Mouse (Mus musculus) embryonic facial prominence, embryonic 11.5 days (tissue): ENCODE results near the gene Foxred1. TPM values are rescaled to one million over a fixed set of nuclear protein-coding genes. Genes with fewer than 3 reads are reported as not detected.

Source experiments
- ATAC-seq: fragments of 200-750 bp; cut with Nextera tagmentation; replicated peaks from 2 replicates; pipeline ENCODE4 v1.8.0; 2017; ENCODE audit warnings: low read depth; ENCODE audit not compliant: insufficient number of reproducible peaks, low FRiP score, low TSS enrichment
- DNase-seq: peaks from one replicate; pipeline ENCODE4 v3.0.0-alpha.2; 2015; ENCODE audit warnings: low spot score
- H3K27ac ChIP-seq: fragments of 300-500 bp; sonication (generic); replicated peaks from 2 replicates; pipeline ENCODE4 v1.5.1; 2014; ENCODE audit warnings: mild to moderate bottlenecking, low read depth, low read length, control low read depth
- H3K27me3 ChIP-seq: fragments of 300-500 bp; sonication (generic); 2 replicates; pipeline ENCODE4 v1.6.1; 2014; ENCODE audit warnings: mild to moderate bottlenecking, low read length, moderate library complexity, mixed read lengths; ENCODE audit not compliant: control insufficient read depth, insufficient read depth
- H3K36me3 ChIP-seq: fragments of 300-500 bp; sonication (generic); replicated peaks from 2 replicates; pipeline ENCODE4 v1.6.1; 2014; ENCODE audit warnings: low read depth, mild to moderate bottlenecking, low read length, moderate library complexity, mixed read lengths; ENCODE audit not compliant: control insufficient read depth, insufficient read depth
- H3K4me1 ChIP-seq: fragments of 300-500 bp; sonication (generic); 2 replicates; pipeline ENCODE4 v1.6.1; 2014; ENCODE audit warnings: low read length, mixed read lengths; ENCODE audit not compliant: control insufficient read depth, insufficient read depth
- H3K4me2 ChIP-seq: fragments of 300-500 bp; sonication (generic); 2 replicates; pipeline ENCODE4 v1.6.1; 2014; ENCODE audit warnings: low read depth, mild to moderate bottlenecking, control low read depth, low read length, moderate library complexity
- H3K4me3 ChIP-seq: fragments of 300-500 bp; sonication (generic); 2 replicates; pipeline ENCODE4 v1.5.1; 2014; ENCODE audit warnings: low read depth, low read length, control low read depth
- H3K9ac ChIP-seq: fragments of 300-500 bp; sonication (generic); replicated peaks from 2 replicates; pipeline ENCODE4 v1.6.1; 2014; ENCODE audit warnings: mild to moderate bottlenecking, control low read depth, low read length
- H3K9me3 ChIP-seq: fragments of 300-500 bp; sonication (generic); replicated peaks from 2 replicates; pipeline ENCODE4 v1.6.1; 2016; ENCODE audit warnings: mild to moderate bottlenecking, low read length, inconsistent platforms, mixed read lengths; ENCODE audit not compliant: control insufficient read depth
- WGBS: fragments of 180-500 bp; shearing (Covaris S2); extraction: QIAGEN DNeasy Blood & Tissue Kit; methylation state at CpG from one replicate; pipeline ENCODE4 v1.1.7; 2014; 5-methylcytosine and 5-hydroxymethylcytosine counted together
- polyA plus RNA-seq: library from polyadenylated mRNA; unstranded; fragments of >200 nt; fragmentation: Nextera tagmentation; extraction: Ambion mirVana; gene quantifications from 2 replicates; pipeline ENCODE4 v1.2.1, GENCODE M21; 2014

The Foxred1 gene
- polyA plus RNA-seq, 1 experiment from 2014 or later, result 28.7 TPM

DNA sequence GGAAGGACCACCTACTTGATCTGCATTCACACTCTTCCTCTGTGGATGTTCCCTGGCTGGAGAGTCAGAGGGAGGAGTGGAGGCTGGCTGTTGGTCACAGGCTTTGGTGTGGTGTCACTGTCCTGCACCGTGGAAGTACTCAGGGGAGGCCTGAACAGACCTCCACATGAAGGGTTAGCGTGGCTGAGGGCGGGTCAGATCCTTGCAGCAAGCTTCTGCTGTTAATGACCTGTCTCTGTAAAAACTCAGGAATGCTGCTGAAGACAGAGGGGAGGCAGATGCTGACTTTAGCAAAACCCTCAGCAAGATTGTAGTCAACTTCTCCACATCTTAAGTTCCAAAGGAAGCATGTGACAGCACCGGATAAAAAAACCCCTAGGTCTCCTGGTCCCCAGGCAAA, 54.0 kb downstream of the Foxred1 start:
- H3K9ac ChIP-seq, result no peak overlapping the region
- no peaks in the 10 kb centered on the region for H3K4me1 ChIP-seq
- no peak overlapping the region for H3K27ac ChIP-seq
- DNase-seq (no peak), ATAC-seq (no peak)
- H3K36me3 ChIP-seq, result no peaks in the 10 kb centered on the region
- H3K9me3 ChIP-seq, result no peaks in the 10 kb centered on the region
- H3K4me3 ChIP-seq, result no peak overlapping the region
- 89% methylated on average over 4 of the region's 4 CpGs for WGBS
- H3K4me2 ChIP-seq, result no peak overlapping the region
- H3K27me3 ChIP-seq, result no peaks in the 10 kb centered on the region

DNA sequence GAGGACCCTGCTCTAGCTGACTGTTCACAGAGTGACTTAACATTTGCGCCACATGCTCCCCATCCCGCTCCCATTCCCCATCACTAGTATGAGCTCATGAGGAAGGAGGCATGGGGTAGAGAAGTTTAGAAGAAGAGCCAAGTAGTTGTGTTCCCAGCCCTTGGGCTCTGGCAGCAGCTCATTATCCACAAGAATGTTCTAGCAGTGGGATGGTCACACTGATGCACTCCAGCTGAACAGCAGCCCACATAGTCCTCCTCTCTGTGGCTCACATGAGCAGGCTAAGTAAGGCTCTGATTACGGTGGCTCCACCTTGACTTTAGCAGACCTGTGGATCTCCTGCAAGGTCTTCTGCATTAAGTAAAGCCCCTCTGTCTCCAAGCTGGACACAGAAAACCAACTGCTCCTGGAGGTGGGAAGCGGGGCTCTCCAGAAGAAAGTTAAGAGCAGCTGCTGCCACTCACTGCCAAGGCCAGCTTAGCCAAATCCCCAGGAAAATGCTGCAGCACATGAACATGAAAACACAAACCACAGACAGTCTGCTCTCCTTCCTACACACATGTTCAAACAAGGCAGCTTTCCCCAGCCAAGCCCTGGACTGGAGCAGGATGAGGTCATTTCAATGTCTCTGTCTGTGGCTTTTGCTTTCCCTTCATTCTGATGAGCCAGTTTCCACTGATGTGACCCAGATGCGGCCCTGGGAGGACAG, 54.7 kb downstream of the Foxred1 start:
- Histone ChIP-seq H3K9me3 (no peaks in the 10 kb centered on the region), H3K4me1 (no peaks in the 10 kb centered on the region), H3K9ac (no peak overlapping the region), H3K4me3 (no peak overlapping the region), H3K27me3 (no peaks in the 10 kb centered on the region), H3K4me2 (no peak overlapping the region), H3K36me3 (no peaks in the 10 kb centered on the region), H3K27ac (no peak overlapping the region)
- DNase-seq (no peak), ATAC-seq (no peak)
- WGBS, result 83% methylated on average over 5 of the region's 5 CpGs

Other genes starting within 250 kb of the Foxred1 start
- gene St3gal4, start 91.8 kb downstream of the Foxred1 start, polyA plus RNA-seq, result 24.2 and 25.4 TPM in 2 replicates
- gene Dcps, start 35.0 kb downstream of the Foxred1 start, polyA plus RNA-seq, result 90.5 and 93.3 TPM in 2 replicates
- gene Srpr, start 10.9 kb downstream of the Foxred1 start, polyA plus RNA-seq, result 104 and 112 TPM in 2 replicates
- gene Tirap, start 10.8 kb downstream of the Foxred1 start, polyA plus RNA-seq, result 11.6 and 15.3 TPM in 2 replicates
- 69.8 and 75.0 TPM in 2 replicates for gene Fam118b, start 56.8 kb upstream of the Foxred1 start, polyA plus RNA-seq
- gene Rpusd4, start 56.8 kb upstream of the Foxred1 start, polyA plus RNA-seq, result 36.6 and 40.8 TPM in 2 replicates
- 7.5 and 9.4 TPM in 2 replicates for gene Cdon, start 210.1 kb upstream of the Foxred1 start, polyA plus RNA-seq